Mouse (Mus musculus) lung, postnatal 0 days (tissue): ENCODE measurements at regions not wholly inside any gene's neighbourhood (a gene's known extent, or its start where the extent isn't known, plus 50 kb on each side); places are given as distances from the start of the nearest gene placed in this dataset.

Experiments used
- CTCF ChIP-seq: IDR thresholded peaks from 2 replicates; pipeline ENCODE4 v1.5.1; 2016; ENCODE audit warnings: antibody characterized with exemption, mild to moderate bottlenecking
- EP300 ChIP-seq: IDR thresholded peaks from 2 replicates; pipeline ENCODE4 v1.6.1; 2016; ENCODE audit warnings: antibody characterized with exemption, mild to moderate bottlenecking, control low read depth

DNA sequence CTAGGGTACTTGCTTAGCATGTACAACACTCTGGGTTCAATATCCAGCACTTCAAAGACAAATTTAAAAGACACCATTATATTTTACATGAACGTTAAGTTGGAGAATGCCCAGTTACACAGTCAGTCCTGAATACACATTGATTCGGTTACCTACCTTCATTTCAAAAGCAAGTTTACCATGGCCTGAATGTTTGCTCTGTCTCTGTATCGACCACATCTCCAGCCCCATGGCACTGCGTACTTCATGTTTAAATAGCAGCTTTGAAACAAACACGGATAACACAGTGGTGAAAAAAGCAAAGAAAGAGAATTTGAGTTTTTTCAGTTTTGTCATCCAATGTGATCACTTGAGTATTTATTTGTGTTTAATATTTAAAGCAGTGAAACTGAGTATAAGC lies 254.1 kb upstream of the Plxna2 start:
- TF ChIP-seq CTCF, result no peak
- TF ChIP-seq EP300, result no peak
